Mouse (Mus musculus) testis, adult 10 weeks (tissue): ENCODE results near the gene Olfr483. TPM values are rescaled to one million over a fixed set of nuclear protein-coding genes. Genes with fewer than 3 reads are reported as not detected.

Experiments
- polyA plus RNA-seq: library from polyadenylated mRNA; stranded (reverse); fragments of 350-450 nt; fragmentation: Illumina TruSeq; extraction: RNeasy Lipid Tissue Mini Kit (QIAGEN cat#74804); gene quantifications from one replicate; pipeline ENCODE4 v1.2.3, GENCODE M21; 2014; ENCODE audit warnings: low read depth, low replicate concordance

Olfr483 gene
- not detected for polyA plus RNA-seq

GRCm38 (mm10) chr7:108100549-108100948 lies at the start of gene Olfr483:
Olfr483 (plus strand) TSS chr7:108100849.

GRCm38 (mm10) chr7:108067246-108067645 lies 33.4 kb upstream of the Olfr483 start, which contains the start of gene Olfr480:
Olfr480 (minus strand) TSS chr7:108067346.

GRCm38 (mm10) chr7:108079555-108079954 lies 21.1 kb upstream of the Olfr483 start, which contains the start of gene Olfr481:
Olfr481 (plus strand) TSS chr7:108079855.

GRCm38 (mm10) chr7:108097486-108097885 lies 3.2 kb upstream of the Olfr483 start, which contains the start of gene Olfr482:
Olfr482 (minus strand) TSS chr7:108097586.

GRCm38 (mm10) chr7:108127349-108127748 lies 26.7 kb downstream of the Olfr483 start, which contains the start of gene Olfr484:
Olfr484 (minus strand) TSS chr7:108127449.

Other genes starting within 250 kb of the Olfr483 start
- gene Olfr472, start 202.9 kb upstream of the Olfr483 start, polyA plus RNA-seq, result not detected
- gene Olfr473, start 170.4 kb upstream of the Olfr483 start, polyA plus RNA-seq, result not detected
- not detected for gene Olfr474, start 146.2 kb upstream of the Olfr483 start, polyA plus RNA-seq
- gene Olfr476, start 136.0 kb upstream of the Olfr483 start, polyA plus RNA-seq, result not detected
- not detected for gene Olfr477, start 114.2 kb upstream of the Olfr483 start, polyA plus RNA-seq
- gene Olfr478, start 66.9 kb upstream of the Olfr483 start, polyA plus RNA-seq, result not detected
- gene Olfr479, start 50.2 kb upstream of the Olfr483 start, polyA plus RNA-seq, result not detected
- gene Olfr480, start 33.5 kb upstream of the Olfr483 start, polyA plus RNA-seq, result not detected
- not detected for gene Olfr481, start 21.0 kb upstream of the Olfr483 start, polyA plus RNA-seq
- not detected for gene Olfr482, start 3.3 kb upstream of the Olfr483 start, polyA plus RNA-seq
- gene Olfr484, start 26.6 kb downstream of the Olfr483 start, polyA plus RNA-seq, result not detected
- not detected for gene Olfr485, start 59.0 kb downstream of the Olfr483 start, polyA plus RNA-seq
- gene Olfr486, start 71.9 kb downstream of the Olfr483 start, polyA plus RNA-seq, result not detected
- gene Olfr487, start 113.8 kb downstream of the Olfr483 start, polyA plus RNA-seq, result not detected
- gene Olfr488, start 157.5 kb downstream of the Olfr483 start, polyA plus RNA-seq, result not detected
- gene Olfr490, start 188.1 kb downstream of the Olfr483 start, polyA plus RNA-seq, result not detected
- not detected for gene Olfr491, start 212.6 kb downstream of the Olfr483 start, polyA plus RNA-seq
- gene Olfr492, start 222.8 kb downstream of the Olfr483 start, polyA plus RNA-seq, result not detected
- gene Olfr493, start 246.1 kb downstream of the Olfr483 start, polyA plus RNA-seq, result not detected